Mouse (Mus musculus) ES-E14 (cell line): ENCODE data around the gene Crebl2.

Experiments
- CHD2 ChIP-seq: IDR thresholded peaks from 2 replicates; pipeline ENCODE4 v1.6.1; 2014; ENCODE audit warnings: mild to moderate bottlenecking, low read depth, low read length, inconsistent platforms
- HCFC1 ChIP-seq: IDR thresholded peaks from 2 replicates; pipeline ENCODE4 v1.6.1; 2012; ENCODE audit warnings: low read length, inconsistent platforms, borderline replicate concordance; ENCODE audit not compliant: insufficient read depth
- MAFK ChIP-seq: IDR thresholded peaks from 2 replicates; pipeline ENCODE4 v1.6.1; 2014; ENCODE audit warnings: mild to moderate bottlenecking, low read depth, low read length, inconsistent platforms; ENCODE audit not compliant: insufficient read depth
- ZC3H11A ChIP-seq: IDR thresholded peaks from 2 replicates; pipeline ENCODE4 v1.6.1; 2012; ENCODE audit warnings: low read depth, mild to moderate bottlenecking, inconsistent platforms, low read length, borderline replicate concordance
- ZNF384 ChIP-seq: IDR thresholded peaks from 2 replicates; pipeline ENCODE4 v1.6.1; 2012; ENCODE audit warnings: low read depth, low read length, inconsistent platforms

DNA sequence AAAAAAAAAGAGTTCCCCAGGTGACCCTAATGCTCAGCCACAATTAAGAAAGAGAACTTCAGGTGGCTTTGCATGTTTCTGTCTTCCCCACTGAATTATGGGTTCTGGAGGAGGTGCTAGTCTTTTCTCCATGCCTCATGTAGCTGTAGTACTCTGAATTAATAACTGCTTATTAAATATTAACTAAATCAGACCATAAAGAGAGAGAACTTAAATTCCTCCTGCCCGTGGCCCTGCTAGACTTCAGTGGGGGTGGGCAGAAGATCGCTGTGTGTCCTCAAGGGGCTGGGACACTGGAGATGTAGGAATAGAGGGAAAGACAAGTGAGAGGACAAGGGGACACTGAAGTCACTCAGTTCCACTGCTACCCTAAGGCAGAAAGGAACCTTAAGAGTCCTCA lies 42.3 kb downstream of the Crebl2 start:
- TF ChIP-seq CHD2 (no peak), MAFK (no peak), HCFC1 (no peak), ZC3H11A (no peak), ZNF384 (no peak)
